Mouse (Mus musculus) embryo, embryonic 10.5 days (tissue): ENCODE measurements around the gene Krtap3-3.
A peak's percentile ranks its signal among the peaks of the same experiment; 100 is the strongest.
"Not testable (repeated sequence)": the region's sequence is repeated elsewhere in the genome, so short reads cannot be mapped to it uniquely, and the experiment has no call there.

Source experiments
- DNase-seq: peaks from one replicate; pipeline ENCODE4 v3.0.0-alpha.2; 2015; ENCODE audit warnings: low spot score

Gene Krtap3-3

DNA sequence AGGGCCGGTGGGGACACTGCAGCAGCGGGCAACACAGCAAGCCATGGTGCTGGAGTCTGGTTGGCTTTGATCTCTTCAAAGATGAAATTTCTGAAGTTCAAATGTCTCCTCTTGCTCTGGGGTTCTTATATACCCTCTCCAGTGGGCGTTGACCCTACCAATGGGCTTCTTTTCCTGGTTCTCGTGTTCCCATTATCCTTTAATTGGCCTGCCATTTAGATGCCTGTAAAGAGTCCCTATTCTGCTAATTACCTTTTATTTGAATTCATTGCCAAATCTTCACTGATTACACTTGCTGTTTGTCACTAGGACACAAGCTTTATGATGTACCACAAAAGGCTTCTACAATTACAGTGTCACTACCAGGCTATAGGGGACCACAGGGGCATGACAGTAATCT lies at the start of gene Krtap3-3:
Gene Krtap3-3, minus strand, starts transcription at position 101 of the 400 bp plus-strand sequence.
- DNase-seq: no peak

DNA sequence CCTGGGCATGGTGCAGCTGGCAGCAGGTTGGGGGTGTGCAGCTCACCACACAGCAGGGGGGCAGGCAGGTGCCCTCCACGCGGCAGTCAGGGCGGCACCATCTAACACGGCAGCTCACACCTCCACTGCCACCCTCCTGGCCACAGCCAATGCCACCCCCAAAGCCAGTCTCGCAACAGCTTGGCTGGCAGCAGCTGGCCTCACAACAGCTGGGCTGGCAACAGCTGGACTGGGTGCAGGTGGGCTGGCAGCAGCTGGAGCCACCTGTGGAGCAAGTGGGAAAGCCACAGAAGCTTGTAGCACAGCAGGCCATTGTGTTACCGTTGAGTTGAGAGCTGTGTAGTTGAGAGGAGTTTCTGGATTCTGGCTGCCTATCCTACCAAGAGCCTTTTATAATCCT lies 47.1 kb upstream of the Krtap3-3 start, which contains the start of gene Krtap9-3:
Gene Krtap9-3, minus strand, starts transcription at position 364 of the 400 bp plus-strand sequence.
- DNase-seq: not testable (repeated sequence)

DNA sequence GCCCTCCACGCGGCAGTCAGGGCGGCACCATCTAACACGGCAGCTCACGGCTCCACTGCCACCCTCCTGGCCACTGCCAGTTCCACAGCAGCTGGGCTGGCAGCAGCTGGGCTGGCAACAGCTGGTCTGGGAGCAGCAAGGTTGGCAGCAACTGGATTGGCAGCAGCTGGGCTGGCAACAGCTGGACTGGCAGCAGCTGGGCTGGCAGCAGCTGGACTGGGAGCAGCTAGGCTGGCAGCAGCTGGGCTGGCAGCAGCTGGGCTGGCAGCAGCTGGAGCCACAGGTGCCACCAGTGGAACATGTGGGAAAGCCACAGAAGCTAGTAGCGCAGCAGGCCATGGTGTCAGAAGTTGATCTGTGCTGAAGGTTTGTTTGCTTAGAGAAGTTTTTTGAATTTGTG lies 40.3 kb upstream of the Krtap3-3 start, which contains the start of gene Krtap1-3:
Gene Krtap1-3, minus strand, starts transcription at position 359 of the 400 bp plus-strand sequence.
- DNase-seq: no peak

DNA sequence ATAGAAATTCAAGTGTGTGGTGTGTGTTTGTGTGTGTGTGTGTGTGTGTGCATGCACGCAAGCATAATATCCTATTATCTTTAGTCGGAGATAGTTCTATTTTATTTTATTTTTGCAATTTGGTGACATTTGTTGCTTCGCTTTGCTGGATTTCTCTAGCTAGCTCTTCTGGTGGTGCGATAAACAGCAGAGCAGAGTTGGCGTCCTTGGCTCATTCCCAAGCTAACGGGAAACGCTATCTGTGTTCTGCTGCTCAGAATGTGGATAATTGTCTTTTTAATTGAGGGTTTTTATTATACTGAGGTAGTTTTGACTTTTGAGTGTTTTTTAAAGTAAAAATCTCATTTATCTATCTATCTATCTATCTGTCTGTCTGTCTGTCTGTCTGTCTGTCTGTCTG lies 34.4 kb upstream of the Krtap3-3 start:
- DNase-seq: no peak

DNA sequence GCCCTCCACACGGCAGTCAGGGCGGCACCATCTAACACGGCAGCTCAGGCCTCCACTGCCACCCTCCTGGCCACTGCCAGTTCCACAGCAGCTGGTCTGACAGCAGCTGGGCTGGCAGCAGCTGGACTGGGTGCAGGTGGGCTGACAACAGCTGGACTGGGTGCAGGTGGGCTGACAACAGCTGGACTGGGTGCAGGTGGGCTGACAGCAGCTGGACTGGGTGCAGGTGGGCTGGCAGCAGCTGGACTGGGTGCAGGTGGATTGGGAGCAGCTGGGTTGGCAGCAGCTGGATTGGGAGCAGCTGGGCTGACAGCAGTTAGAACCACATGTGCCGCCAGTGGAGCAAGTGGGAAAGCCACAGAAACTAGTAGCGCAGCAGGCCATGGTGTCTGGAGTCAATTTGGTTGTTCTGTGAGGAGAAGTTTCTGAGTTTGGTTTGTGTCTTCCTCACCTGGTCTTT lies 32.6 kb upstream of the Krtap3-3 start, which contains the start of gene Krtap1-4:
Gene Krtap1-4, minus strand, starts transcription at position 410 of the 460 bp plus-strand sequence.
- DNase-seq: no peak

DNA sequence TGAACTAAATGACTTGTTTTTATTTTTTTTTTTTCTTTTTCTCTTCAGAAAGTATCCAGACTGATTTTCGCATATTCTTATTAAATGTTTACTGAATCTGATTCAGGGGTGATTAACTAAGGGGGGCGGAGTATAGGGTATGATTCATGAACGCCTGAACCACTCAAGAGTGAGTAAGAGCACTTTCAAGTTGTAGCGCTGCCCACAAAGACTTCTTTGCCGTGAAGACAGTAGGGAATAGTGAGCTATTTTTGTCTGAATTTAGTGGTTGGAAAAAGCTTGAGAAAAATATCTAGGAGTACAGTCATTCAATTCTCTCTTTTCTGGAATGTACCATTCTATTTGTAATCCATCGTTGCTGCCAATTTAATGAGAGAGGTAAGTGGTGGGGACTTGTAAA lies 30.9 kb upstream of the Krtap3-3 start:
- DNase-seq: no peak

DNA sequence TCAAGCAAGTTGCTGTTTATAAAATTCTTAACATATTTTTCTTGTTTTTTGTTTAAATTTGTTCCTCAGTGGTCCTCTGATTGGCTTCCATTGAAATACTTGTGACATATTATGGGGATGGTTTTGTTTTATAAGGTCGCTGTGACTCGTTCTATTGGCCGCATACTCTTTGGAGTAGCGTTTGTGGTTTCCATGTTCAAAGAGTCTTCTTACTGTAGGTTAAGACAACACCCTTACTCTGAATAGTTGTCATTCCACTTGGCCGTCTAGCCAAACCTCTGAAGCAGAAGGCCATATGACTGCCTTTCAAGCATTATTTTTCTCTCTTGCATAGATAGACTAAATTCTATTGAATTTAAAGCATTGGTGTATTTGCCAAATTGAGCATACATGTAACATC lies 30.4 kb upstream of the Krtap3-3 start:
- DNase-seq: no peak

DNA sequence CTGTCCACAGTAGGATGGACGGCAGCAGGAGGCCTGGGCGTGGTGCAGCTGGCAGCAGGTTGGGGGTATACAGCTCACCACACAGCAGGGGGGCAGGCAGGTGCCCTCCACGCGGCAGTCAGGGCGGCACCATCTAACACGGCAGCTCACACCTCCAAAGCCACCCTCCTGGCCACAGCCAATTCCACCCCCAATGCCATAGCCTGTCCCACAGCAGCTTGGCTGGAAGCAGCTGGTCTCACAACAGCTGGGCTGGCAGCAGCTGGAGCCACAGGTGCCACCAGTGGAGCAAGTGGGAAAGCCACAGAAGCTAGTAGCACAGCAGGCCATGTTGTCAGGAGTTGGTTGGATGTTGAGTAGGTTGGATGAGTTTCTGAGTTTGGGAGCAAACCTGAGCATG lies 30.0 kb upstream of the Krtap3-3 start, which contains the start of gene Krtap1-5:
Gene Krtap1-5, minus strand, starts transcription at position 381 of the 400 bp plus-strand sequence.
- no peak for DNase-seq

DNA sequence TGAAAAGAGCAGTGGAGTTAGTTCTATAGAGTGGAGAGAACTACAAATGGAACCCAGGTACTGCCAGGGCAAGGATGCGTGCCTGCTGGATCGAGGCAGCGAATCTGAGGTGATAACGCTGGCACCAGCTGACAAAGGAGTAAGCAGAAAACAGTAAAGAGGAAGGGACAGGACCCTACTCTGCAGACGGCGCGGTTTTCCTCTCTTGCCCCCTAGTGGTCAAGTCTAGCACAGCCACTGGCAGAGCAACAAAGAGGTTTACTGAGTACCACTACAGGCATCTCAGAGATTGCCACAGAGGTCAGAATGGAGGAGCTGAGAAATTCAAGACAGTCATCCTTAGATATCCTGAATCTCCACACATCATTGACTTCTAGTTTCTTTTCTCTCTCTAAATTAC lies 23.4 kb upstream of the Krtap3-3 start:
- peak; percentile 91 for DNase-seq

DNA sequence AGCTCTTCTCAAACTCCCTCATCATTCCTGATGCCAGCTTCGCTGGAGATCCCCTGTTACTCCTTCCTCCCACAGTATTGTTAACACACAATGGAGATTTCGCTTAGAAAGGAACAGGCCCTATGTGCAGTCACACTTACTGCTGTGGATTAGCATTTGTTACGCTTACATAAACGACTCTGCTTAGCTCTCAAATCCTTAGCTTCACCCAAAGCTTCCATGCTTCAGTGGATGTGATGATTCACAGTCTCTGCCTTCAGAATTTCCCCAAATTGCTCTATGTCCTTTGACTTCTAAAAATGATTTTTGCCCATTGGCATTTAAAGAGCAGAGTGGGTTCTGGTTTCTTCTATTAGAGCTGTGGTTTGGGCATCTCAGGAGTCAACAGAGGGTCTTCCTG lies 22.5 kb upstream of the Krtap3-3 start:
- DNase-seq: no peak

DNA sequence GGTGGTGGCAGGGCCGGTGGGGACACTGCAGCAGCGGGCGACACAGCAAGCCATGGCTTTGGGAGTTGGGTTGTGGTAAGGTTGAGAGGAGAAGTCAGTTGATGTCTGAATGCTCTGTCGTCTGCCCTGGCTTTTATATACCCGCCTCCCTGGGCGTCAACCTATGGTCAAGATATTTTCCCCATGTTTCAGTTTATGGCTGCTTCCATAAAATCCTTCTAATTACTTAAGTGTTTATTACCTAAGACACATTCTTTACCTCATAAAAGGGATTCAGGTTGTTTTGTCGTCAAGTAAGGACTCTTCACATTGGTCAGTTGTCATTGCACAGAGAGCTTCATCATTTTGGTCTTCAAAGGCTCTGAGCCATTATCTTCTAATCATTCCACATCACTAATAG lies 15.9 kb upstream of the Krtap3-3 start, which contains the start of gene Krtap3-1:
Gene Krtap3-1, minus strand, starts transcription at position 101 of the 400 bp plus-strand sequence.
- DNase-seq: no peak

DNA sequence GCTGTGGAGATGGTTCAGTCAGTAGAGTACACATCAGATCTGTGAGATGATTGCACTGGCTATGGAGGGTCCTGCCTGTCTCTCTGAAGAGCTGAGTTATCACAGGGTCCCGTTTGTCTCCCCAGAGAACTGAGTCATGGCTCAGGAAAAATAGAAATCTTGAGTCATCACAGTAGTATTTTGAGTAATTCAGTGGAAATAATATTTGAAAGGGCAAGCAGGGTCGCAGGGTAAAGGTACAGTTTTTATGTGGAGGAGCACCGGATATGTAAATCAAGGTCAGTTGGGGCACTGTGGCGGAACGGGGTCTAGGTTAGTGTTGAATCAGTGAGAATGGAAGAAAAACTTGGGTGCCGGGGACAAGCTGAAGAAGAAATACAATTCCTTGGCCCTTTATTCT lies 11.9 kb upstream of the Krtap3-3 start:
- DNase-seq: no peak

DNA sequence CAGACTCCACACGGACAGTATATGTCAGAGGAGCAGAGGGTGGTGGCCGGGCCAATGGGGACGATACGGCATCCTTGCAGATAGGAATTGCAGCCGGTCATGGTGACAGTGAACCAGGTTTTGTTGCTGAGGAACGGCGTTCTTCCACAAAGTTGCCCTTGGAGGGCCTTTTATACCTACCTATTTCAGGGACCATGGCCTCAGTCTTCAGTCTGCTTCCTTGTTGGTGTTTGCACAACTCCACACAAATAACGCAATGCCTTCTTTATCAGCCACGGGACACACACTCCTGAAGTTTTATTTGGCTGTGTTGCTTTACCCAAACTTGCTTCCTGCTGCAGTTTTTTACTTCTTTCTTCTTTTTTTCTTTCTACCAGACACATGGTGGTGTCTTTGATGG lies 8.7 kb upstream of the Krtap3-3 start, which contains the start of gene Gm11939:
Gene Gm11939, minus strand, starts transcription at position 101 of the 400 bp plus-strand sequence.
- DNase-seq: no peak

DNA sequence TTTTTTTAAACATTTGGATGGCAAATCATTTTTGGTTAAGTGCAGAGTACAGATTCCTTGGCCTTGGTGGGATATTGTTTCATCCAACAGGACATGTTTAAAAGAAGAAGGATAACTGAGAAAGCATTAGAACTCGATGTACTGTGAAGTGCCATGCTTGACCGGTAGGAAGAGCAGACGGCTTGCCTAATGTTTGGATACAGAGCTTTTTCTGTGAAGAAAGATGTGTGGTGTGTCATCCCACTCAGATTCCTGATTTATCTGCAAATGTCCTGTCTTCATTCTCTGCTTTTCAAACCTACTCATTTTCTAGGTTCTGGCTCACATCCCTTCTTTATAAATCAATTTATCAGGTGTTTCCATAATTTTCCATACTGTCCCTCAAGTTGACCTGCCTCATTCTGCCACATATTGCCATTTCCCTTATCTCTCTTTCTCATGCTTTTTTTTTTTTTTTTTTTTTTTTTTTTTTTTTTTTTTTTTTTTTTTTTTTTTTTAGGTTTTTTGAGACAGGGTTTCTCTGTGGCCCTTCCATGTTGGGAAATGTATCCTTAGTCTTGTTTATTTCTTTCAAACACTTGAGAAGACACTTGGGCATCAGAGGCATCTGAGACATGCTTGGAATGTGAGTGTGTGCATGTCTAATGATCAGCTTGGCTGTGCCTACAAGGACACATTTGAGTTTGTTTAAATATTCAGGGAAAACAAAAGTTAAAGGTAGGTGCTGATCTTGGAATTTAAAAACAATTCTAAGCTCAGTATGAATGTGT lies 7.5 kb upstream of the Krtap3-3 start:
- DNase-seq: no peak

DNA sequence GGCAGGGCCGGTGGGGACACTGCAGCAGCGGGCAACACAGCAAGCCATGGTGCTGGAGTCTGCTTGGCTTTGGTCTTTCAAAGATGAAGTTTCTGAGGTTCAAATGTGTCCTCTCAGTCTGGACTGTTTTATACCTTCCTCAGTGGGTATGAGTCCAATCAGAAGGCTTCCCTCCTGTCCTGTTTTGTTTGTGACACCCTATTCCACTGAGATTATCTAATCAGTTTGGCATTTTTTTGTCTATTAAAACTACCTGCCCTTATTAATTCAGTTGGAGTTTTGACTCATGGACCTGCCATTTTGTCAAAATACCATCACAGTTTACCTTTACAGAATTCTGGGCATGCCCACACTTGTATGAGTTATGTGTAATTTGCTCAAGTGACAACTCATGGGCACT lies 6.1 kb upstream of the Krtap3-3 start, which contains the start of gene Krtap3-2:
Gene Krtap3-2, minus strand, starts transcription at position 101 of the 400 bp plus-strand sequence.
- no peak for DNase-seq

DNA sequence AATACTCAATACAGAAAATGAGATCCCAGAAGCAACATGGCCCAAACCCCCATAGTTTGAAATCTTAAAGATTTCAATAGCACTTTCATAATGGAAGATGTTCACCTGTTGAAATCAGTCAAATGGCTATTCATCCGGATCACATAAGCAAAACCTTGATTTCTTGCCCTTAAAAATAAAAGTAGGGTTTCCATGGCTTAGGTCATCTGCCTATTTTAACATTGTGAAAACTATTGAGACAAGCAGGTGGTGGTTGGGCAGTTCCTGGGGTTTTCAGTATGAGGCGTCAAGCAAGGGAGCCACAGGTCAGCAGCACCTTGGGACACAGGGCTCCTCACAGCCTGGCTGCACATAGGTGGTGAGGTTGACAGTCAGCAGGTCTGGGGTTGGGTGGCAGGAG lies 5.5 kb upstream of the Krtap3-3 start:
- DNase-seq: no peak

DNA sequence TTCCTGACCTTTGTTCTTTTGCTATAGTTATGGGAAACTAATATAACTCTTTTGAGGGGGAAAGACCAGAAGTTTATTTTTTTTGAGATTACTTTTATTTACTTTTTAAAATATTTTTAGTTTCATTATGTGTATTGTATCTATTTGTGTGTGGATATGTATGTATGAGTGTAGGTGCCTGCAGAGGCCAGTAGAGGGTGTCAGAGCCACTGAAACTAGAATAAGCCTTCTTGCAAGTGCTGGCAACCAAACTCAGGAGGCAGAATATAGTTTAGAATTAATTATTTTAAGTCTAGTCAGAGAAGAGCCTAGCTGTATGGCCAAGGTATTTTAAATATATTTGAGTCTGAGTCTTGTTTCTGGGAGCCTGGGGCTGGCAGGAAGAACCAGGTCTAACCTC lies 2.8 kb downstream of the Krtap3-3 start:
- DNase-seq: no peak

DNA sequence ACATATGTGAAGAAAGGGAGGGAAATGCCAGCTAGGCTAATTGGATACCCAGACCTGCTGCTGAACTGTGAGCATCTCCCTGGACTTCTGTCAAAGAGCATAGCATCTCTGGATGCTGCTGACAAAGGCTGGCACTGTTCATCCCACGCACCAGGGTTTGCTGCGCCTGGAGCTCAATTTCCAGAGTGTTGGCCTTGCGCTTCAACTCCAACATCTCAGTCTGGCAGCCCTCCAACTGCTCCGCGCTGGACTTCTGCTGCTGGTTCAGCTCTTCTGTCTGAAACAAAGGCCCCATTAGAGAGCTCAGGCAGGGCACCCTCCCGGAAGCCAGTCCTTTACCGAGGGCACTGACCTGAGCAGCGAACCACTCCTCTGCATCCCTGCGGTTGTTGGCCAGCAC lies 10.9 kb downstream of the Krtap3-3 start:
- no peak for DNase-seq

DNA sequence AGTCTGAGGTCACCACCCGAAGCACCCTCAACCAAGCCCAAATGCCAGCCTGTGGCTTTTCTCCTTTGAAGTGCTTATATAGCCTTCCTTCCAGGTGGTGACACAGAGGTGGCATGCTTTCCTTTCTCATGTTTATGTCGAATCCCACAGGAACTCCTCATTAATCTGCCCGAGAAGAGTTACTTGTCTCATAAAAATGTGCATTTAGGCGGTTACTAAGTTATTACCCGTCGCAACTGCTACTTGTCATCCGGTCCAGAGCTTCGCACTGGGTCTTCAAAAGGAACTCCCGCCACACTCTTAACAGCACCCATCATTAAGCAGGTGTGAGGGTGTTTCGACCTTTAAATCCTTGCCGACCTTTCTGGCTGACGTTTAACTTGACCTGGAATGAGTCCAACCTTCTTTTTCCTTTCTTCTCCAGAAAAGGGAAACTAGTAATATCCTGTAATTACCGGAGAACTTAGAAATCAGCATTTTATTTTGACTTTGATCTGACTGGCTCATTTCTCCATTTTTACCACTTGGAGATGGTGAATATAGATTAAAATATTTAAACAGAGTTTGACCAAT lies 29.3 kb downstream of the Krtap3-3 start, which contains the start of gene Krt39:
Gene Krt39, minus strand, starts transcription at position 51 of the 573 bp plus-strand sequence.
- DNase-seq: no peak

DNA sequence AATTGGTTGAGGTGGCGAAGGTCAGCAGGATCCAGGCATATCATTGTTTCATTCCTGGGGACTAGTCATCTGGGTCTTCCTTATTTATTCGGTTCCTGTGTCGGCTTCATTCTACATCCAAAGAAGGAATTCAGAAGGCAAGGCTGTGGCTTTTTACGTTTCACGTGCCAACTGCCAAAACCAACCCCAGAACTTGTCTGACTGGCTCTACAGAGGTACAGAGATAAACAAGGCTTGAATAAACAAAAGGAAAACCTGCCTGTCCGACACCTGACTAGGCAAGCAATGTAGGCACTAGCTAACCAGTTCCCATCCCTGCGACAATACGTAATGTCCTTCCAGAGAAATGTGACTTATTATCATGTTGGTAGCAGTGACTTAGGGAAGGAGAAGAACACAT lies 36.6 kb downstream of the Krtap3-3 start:
- no peak for DNase-seq
